Mouse (Mus musculus): ENCODE data around the gene Pard3b. TPM values are rescaled to one million over a fixed set of nuclear protein-coding genes. Genes with fewer than 3 reads are reported as not detected.

Pard3b gene
- polyA plus RNA-seq, 1 experiment from 2014 or later: 10.5 TPM

- Histone ChIP-seq H3K4me2 (no peak overlapping the region), H3K27ac (ENCODE audit: low read depth, low read length) (no peak overlapping the region), H3K36me3 (ENCODE audit: control insufficient read depth, insufficient read depth, low read length) (no peaks in the 10 kb centered on the region), H3K4me1 (ENCODE audit: control insufficient read depth, insufficient read depth, low read length) (no peaks in the 10 kb centered on the region; the same call in 1 of the 2 replicates), H3K4me3 (ENCODE audit: low read depth, low read length) (no peak overlapping the region), H3K27me3 (ENCODE audit: control insufficient read depth, insufficient read depth, low read length) (no peaks in the 10 kb centered on the region), H3K9ac (ENCODE audit: low read depth, low read length) (no peak overlapping the region), H3K9me3 (replicated peaks; ENCODE audit: control insufficient read depth, low read length) (no peaks in the 10 kb centered on the region)
- no peak for ATAC-seq (replicated peaks; ENCODE audit: insufficient number of reproducible peaks, low FRiP score, low TSS enrichment)
These were observed 72.9 kb downstream of the Pard3b start for GRCm38 (mm10) chr1:61711523-61711922.

- no peak overlapping the region for H3K27ac ChIP-seq (ENCODE audit: low read depth, low read length)
- no peak for ATAC-seq (replicated peaks; ENCODE audit: insufficient number of reproducible peaks, low FRiP score, low TSS enrichment)
- WGBS (ENCODE audit: insufficient replicate concordance): 74% methylated on average over 4 of the region's 4 CpGs
- no peaks in the 10 kb centered on the region for H3K4me1 ChIP-seq (ENCODE audit: control insufficient read depth, insufficient read depth, low read length)
- no peaks in the 10 kb centered on the region for H3K9me3 ChIP-seq (replicated peaks; ENCODE audit: control insufficient read depth, low read length)
- no peaks in the 10 kb centered on the region for H3K27me3 ChIP-seq (ENCODE audit: control insufficient read depth, insufficient read depth, low read length)
- no peak overlapping the region for H3K4me2 ChIP-seq
- H3K9ac ChIP-seq (ENCODE audit: low read depth, low read length): no peak overlapping the region
- no peak overlapping the region for H3K4me3 ChIP-seq (ENCODE audit: low read depth, low read length)
- H3K36me3 ChIP-seq (ENCODE audit: control insufficient read depth, insufficient read depth, low read length): no peaks in the 10 kb centered on the region
These were observed 91.0 kb downstream of the Pard3b start for GRCm38 (mm10) chr1:61729654-61730053.

GRCm38 (mm10) chr1:61736550-61736949, 97.9 kb downstream of the Pard3b start:
- Histone ChIP-seq H3K36me3 (ENCODE audit: control insufficient read depth, insufficient read depth, low read length) (no peaks in the 10 kb centered on the region), H3K4me3 (ENCODE audit: low read depth, low read length) (no peak overlapping the region), H3K27ac (ENCODE audit: low read depth, low read length) (no peak overlapping the region), H3K9ac (ENCODE audit: low read depth, low read length) (no peak overlapping the region), H3K4me2 (no peak overlapping the region), H3K4me1 (ENCODE audit: control insufficient read depth, insufficient read depth, low read length) (no peaks in the 10 kb centered on the region), H3K27me3 (ENCODE audit: control insufficient read depth, insufficient read depth, low read length) (no peaks in the 10 kb centered on the region), H3K9me3 (replicated peaks; ENCODE audit: control insufficient read depth, low read length) (no peaks in the 10 kb centered on the region)
- no peak for ATAC-seq (replicated peaks; ENCODE audit: insufficient number of reproducible peaks, low FRiP score, low TSS enrichment)
- 78% methylated on average over 1 of the region's 1 CpGs for WGBS (ENCODE audit: insufficient replicate concordance)

GRCm38 (mm10) chr1:61742831-61743230, 104.2 kb downstream of the Pard3b start:
- no peak overlapping the region for H3K4me2 ChIP-seq
- H3K9me3 ChIP-seq (replicated peaks; ENCODE audit: control insufficient read depth, low read length): no peaks in the 10 kb centered on the region
- ATAC-seq (replicated peaks; ENCODE audit: insufficient number of reproducible peaks, low FRiP score, low TSS enrichment): no peak
- H3K27ac ChIP-seq (ENCODE audit: low read depth, low read length): no peak overlapping the region
- no peaks in the 10 kb centered on the region for H3K36me3 ChIP-seq (ENCODE audit: control insufficient read depth, insufficient read depth, low read length)
- no peaks in the 10 kb centered on the region for H3K27me3 ChIP-seq (ENCODE audit: control insufficient read depth, insufficient read depth, low read length)
- H3K4me3 ChIP-seq (ENCODE audit: low read depth, low read length): no peak overlapping the region
- no peak overlapping the region for H3K9ac ChIP-seq (ENCODE audit: low read depth, low read length)
- no peaks in the 10 kb centered on the region for H3K4me1 ChIP-seq (ENCODE audit: control insufficient read depth, insufficient read depth, low read length)

- H3K4me1 ChIP-seq (ENCODE audit: control insufficient read depth, insufficient read depth, low read length): no peaks in the 10 kb centered on the region
- no peak overlapping the region for H3K9ac ChIP-seq (ENCODE audit: low read depth, low read length)
- no peaks in the 10 kb centered on the region for H3K36me3 ChIP-seq (ENCODE audit: control insufficient read depth, insufficient read depth, low read length)
- no peak overlapping the region for H3K4me3 ChIP-seq (ENCODE audit: low read depth, low read length)
- no peak for ATAC-seq (replicated peaks; ENCODE audit: insufficient number of reproducible peaks, low FRiP score, low TSS enrichment)
- H3K9me3 ChIP-seq (replicated peaks; ENCODE audit: control insufficient read depth, low read length): no peaks in the 10 kb centered on the region
- no peaks in the 10 kb centered on the region for H3K27me3 ChIP-seq (ENCODE audit: control insufficient read depth, insufficient read depth, low read length)
- no peak overlapping the region for H3K4me2 ChIP-seq
- H3K27ac ChIP-seq (ENCODE audit: low read depth, low read length): no peak overlapping the region
These were observed 108.9 kb downstream of the Pard3b start for GRCm38 (mm10) chr1:61747481-61747880.

- Histone ChIP-seq H3K4me1 (ENCODE audit: control insufficient read depth, insufficient read depth, low read length) (no peaks in the 10 kb centered on the region), H3K27ac (ENCODE audit: low read depth, low read length) (no peak overlapping the region), H3K27me3 (ENCODE audit: control insufficient read depth, insufficient read depth, low read length) (no peaks in the 10 kb centered on the region), H3K9me3 (replicated peaks; ENCODE audit: control insufficient read depth, low read length) (no peaks in the 10 kb centered on the region), H3K36me3 (ENCODE audit: control insufficient read depth, insufficient read depth, low read length) (no peaks in the 10 kb centered on the region), H3K9ac (ENCODE audit: low read depth, low read length) (no peak overlapping the region), H3K4me2 (no peak overlapping the region), H3K4me3 (ENCODE audit: low read depth, low read length) (no peak overlapping the region)
- 85% methylated on average over 1 of the region's 1 CpGs for WGBS (ENCODE audit: insufficient replicate concordance)
- ATAC-seq (replicated peaks; ENCODE audit: insufficient number of reproducible peaks, low FRiP score, low TSS enrichment): no peak
These were observed 112.4 kb downstream of the Pard3b start for GRCm38 (mm10) chr1:61751008-61751407.

- Histone ChIP-seq H3K27ac (ENCODE audit: low read depth, low read length) (no peak overlapping the region), H3K9ac (ENCODE audit: low read depth, low read length) (no peak overlapping the region), H3K27me3 (ENCODE audit: control insufficient read depth, insufficient read depth, low read length) (no peaks in the 10 kb centered on the region), H3K4me3 (ENCODE audit: low read depth, low read length) (no peak overlapping the region), H3K4me1 (ENCODE audit: control insufficient read depth, insufficient read depth, low read length) (no peaks in the 10 kb centered on the region), H3K4me2 (no peak overlapping the region), H3K36me3 (ENCODE audit: control insufficient read depth, insufficient read depth, low read length) (no peaks in the 10 kb centered on the region), H3K9me3 (replicated peaks; ENCODE audit: control insufficient read depth, low read length) (no peaks in the 10 kb centered on the region)
- ATAC-seq (replicated peaks; ENCODE audit: insufficient number of reproducible peaks, low FRiP score, low TSS enrichment): no peak
- WGBS (ENCODE audit: insufficient replicate concordance): 83% methylated on average over 1 of the region's 1 CpGs
These were observed 118.1 kb downstream of the Pard3b start for GRCm38 (mm10) chr1:61756771-61757170.

GRCm38 (mm10) chr1:61771213-61771612, 132.6 kb downstream of the Pard3b start:
- Histone ChIP-seq H3K4me3 (ENCODE audit: low read depth, low read length) (no peak overlapping the region), H3K9ac (ENCODE audit: low read depth, low read length) (no peak overlapping the region), H3K4me2 (no peak overlapping the region), H3K27me3 (ENCODE audit: control insufficient read depth, insufficient read depth, low read length) (no peaks in the 10 kb centered on the region), H3K4me1 (ENCODE audit: control insufficient read depth, insufficient read depth, low read length) (no peaks in the 10 kb centered on the region), H3K9me3 (replicated peaks; ENCODE audit: control insufficient read depth, low read length) (no peaks in the 10 kb centered on the region), H3K36me3 (ENCODE audit: control insufficient read depth, insufficient read depth, low read length) (no peaks in the 10 kb centered on the region), H3K27ac (ENCODE audit: low read depth, low read length) (no peak overlapping the region)
- no peak for ATAC-seq (replicated peaks; ENCODE audit: insufficient number of reproducible peaks, low FRiP score, low TSS enrichment)

- ATAC-seq (replicated peaks; ENCODE audit: insufficient number of reproducible peaks, low FRiP score, low TSS enrichment): no peak
- Histone ChIP-seq H3K4me2 (no peak overlapping the region), H3K27me3 (ENCODE audit: control insufficient read depth, insufficient read depth, low read length) (no peaks in the 10 kb centered on the region), H3K4me1 (ENCODE audit: control insufficient read depth, insufficient read depth, low read length) (no peaks in the 10 kb centered on the region), H3K9ac (ENCODE audit: low read depth, low read length) (no peak overlapping the region), H3K36me3 (ENCODE audit: control insufficient read depth, insufficient read depth, low read length) (no peaks in the 10 kb centered on the region), H3K9me3 (replicated peaks; ENCODE audit: control insufficient read depth, low read length) (no peaks in the 10 kb centered on the region), H3K27ac (ENCODE audit: low read depth, low read length) (no peak overlapping the region), H3K4me3 (ENCODE audit: low read depth, low read length) (no peak overlapping the region)
These were observed 140.1 kb downstream of the Pard3b start for GRCm38 (mm10) chr1:61778731-61779130.
